Mouse (Mus musculus) G1E (cell line): ENCODE data around the gene Wnt4.

Source experiments
- CTCF ChIP-seq: IDR thresholded peaks from 2 replicates; pipeline ENCODE4 v1.5.1; 2012; ENCODE audit warnings: low read depth, low read length, inconsistent platforms, mixed read lengths
- GATA1 ChIP-seq: IDR thresholded peaks from 2 replicates; pipeline ENCODE4 v1.6.1; 2012; ENCODE audit warnings: borderline replicate concordance, low read length, inconsistent platforms, mixed read lengths
- GATA2 ChIP-seq: IDR thresholded peaks from 2 replicates; pipeline ENCODE4 v1.6.1; 2012; ENCODE audit warnings: low read depth, low read length, inconsistent platforms, borderline replicate concordance
- POLR2AphosphoS5 ChIP-seq: IDR thresholded peaks from 2 replicates; pipeline ENCODE4 v1.6.1; 2012; ENCODE audit warnings: low read depth, low read length, inconsistent platforms; ENCODE audit not compliant: insufficient replicate concordance
- TAL1 ChIP-seq: conservative IDR thresholded peaks from 2 replicates; pipeline ENCODE4 v1.6.1; 2012; ENCODE audit warnings: low read depth, low read length, inconsistent platforms, mixed read lengths

- TF ChIP-seq CTCF (no peak), GATA1 (no peak), POLR2AphosphoS5 (no peak), TAL1 (no peak), GATA2 (no peak)
These were observed 59.2 kb downstream of the Wnt4 start for GRCm38 (mm10) chr4:137336468-137336867.
